Mouse (Mus musculus): ENCODE measurements around the gene Arl3.

Gene Arl3

GRCm38 (mm10) chr19:46572951-46573937 lies at the start of gene Arl3, which contains the start of gene Sfxn2:
Gene Arl3 (minus strand): TSS chr19:46573198.
Gene Sfxn2 (plus strand): TSS chr19:46573365.
- in situ Hi-C loops (cut with MboI, MseI) = no loop called here

- in situ Hi-C loops (cut with MboI, MseI) = loop anchor here (5.0 kb wide), 1 partner anchor 100 kb away; no protein-coding TSS in a partner anchor
Observed at GRCm38 (mm10) chr19:46622659-46623193, 49.7 kb upstream of the Arl3 start.

- in situ Hi-C loops (cut with MboI, MseI) = loop anchor here (5.0 kb wide), 1 partner anchor 99 kb away; no protein-coding TSS in a partner anchor
Observed at GRCm38 (mm10) chr19:46621236-46622183, 48.5 kb upstream of the Arl3 start.

- in situ Hi-C loops (cut with MboI, MseI) = loop anchor here (5.0 kb wide), 1 partner anchor 98 kb away; no protein-coding TSS in a partner anchor
Observed at GRCm38 (mm10) chr19:46620016-46620808, 47.2 kb upstream of the Arl3 start.

GRCm38 (mm10) chr19:46619518-46619917 lies 46.5 kb upstream of the Arl3 start:
- in situ Hi-C loops (cut with MboI, MseI) = no loop called here

GRCm38 (mm10) chr19:46619001-46619400 lies 46.0 kb upstream of the Arl3 start:
- in situ Hi-C loops (cut with MboI, MseI) = no loop called here

GRCm38 (mm10) chr19:46618322-46618721 lies 45.3 kb upstream of the Arl3 start:
- in situ Hi-C loops (cut with MboI, MseI) = no loop called here

- in situ Hi-C loops (cut with MboI, MseI) = no loop called here
Observed at GRCm38 (mm10) chr19:46617361-46617760, 44.4 kb upstream of the Arl3 start.

- in situ Hi-C loops (cut with MboI, MseI) = no loop called here
Observed at GRCm38 (mm10) chr19:46616378-46616777, 43.4 kb upstream of the Arl3 start.

- in situ Hi-C loops (cut with MboI, MseI) = no loop called here
Observed at GRCm38 (mm10) chr19:46608158-46608557, 35.2 kb upstream of the Arl3 start.

GRCm38 (mm10) chr19:46607424-46607823 lies 34.4 kb upstream of the Arl3 start:
- in situ Hi-C loops (cut with MboI, MseI) = no loop called here

- in situ Hi-C loops (cut with MboI, MseI) = no loop called here
Observed at GRCm38 (mm10) chr19:46606718-46607117, 33.7 kb upstream of the Arl3 start.

GRCm38 (mm10) chr19:46602406-46602805 lies 29.4 kb upstream of the Arl3 start:
- in situ Hi-C loops (cut with MboI, MseI) = no loop called here

- in situ Hi-C loops (cut with MboI, MseI) = no loop called here
Observed at GRCm38 (mm10) chr19:46601491-46601890, 28.5 kb upstream of the Arl3 start.

GRCm38 (mm10) chr19:46600371-46600770 lies 27.4 kb upstream of the Arl3 start:
- in situ Hi-C loops (cut with MboI, MseI) = no loop called here

GRCm38 (mm10) chr19:46599375-46600256 lies 26.6 kb upstream of the Arl3 start:
- in situ Hi-C loops (cut with MboI, MseI) = no loop called here

GRCm38 (mm10) chr19:46598720-46599252 lies 25.8 kb upstream of the Arl3 start, which contains the start of gene Wbp1l:
Gene Wbp1l (plus strand): TSS chr19:46599084.
- in situ Hi-C loops (cut with MboI, MseI) = no loop called here

- in situ Hi-C loops (cut with MboI, MseI) = no loop called here
Observed at GRCm38 (mm10) chr19:46598187-46598586, 25.2 kb upstream of the Arl3 start.

GRCm38 (mm10) chr19:46592751-46593439 lies 19.9 kb upstream of the Arl3 start:
- in situ Hi-C loops (cut with MboI, MseI) = no loop called here
